Mouse (Mus musculus) myocyte (in vitro differentiated cells): ENCODE measurements around the gene Rybp.

Experiments used
- CEBPB ChIP-seq: IDR thresholded peaks from 2 replicates; pipeline ENCODE4 v1.6.1; 2011; ENCODE audit warnings: mild to moderate bottlenecking, moderate library complexity; ENCODE audit not compliant: poor library complexity, insufficient read depth, severe bottlenecking
- E2F4 ChIP-seq: IDR thresholded peaks from one replicate; pipeline ENCODE4 v1.6.1; 2011; ENCODE audit warnings: mild to moderate bottlenecking, control low read depth, moderate library complexity; ENCODE audit not compliant: insufficient read depth
- MAX ChIP-seq: IDR thresholded peaks from one replicate; pipeline ENCODE4 v1.6.1; 2011; ENCODE audit warnings: low read depth, mild to moderate bottlenecking, control low read depth
- MYOD1 ChIP-seq, 3 experiments: IDR thresholded peaks; one replicate each; pipeline ENCODE4 v1.6.1; 2011; ENCODE audit warnings: control low read depth in 2 of 3, low read depth in 2 of 3, mild to moderate bottlenecking in 2 of 3, moderate library complexity in 1 of 3; ENCODE audit not compliant: insufficient read length in 2 of 3, control insufficient read depth in 1 of 3
- MYOG ChIP-seq, 3 experiments: IDR thresholded peaks; one replicate each; pipeline ENCODE4 v1.6.1; 2011; ENCODE audit warnings: control low read depth in 2 of 3, low read depth in 2 of 3, mild to moderate bottlenecking in 2 of 3; ENCODE audit not compliant: insufficient read length in 2 of 3, control insufficient read depth in 1 of 3, insufficient read depth in 1 of 3
- POLR2A ChIP-seq: IDR thresholded peaks from one replicate; pipeline ENCODE4 v1.6.1; 2011; ENCODE audit warnings: low read depth, mild to moderate bottlenecking, control low read depth, moderate library complexity; ENCODE audit not compliant: insufficient read length
- POLR2AphosphoS2 ChIP-seq: IDR thresholded peaks from one replicate; pipeline ENCODE4 v1.6.1; 2011; ENCODE audit warnings: low read depth, control low read depth; ENCODE audit not compliant: insufficient read length
- REST ChIP-seq: IDR thresholded peaks from one replicate; pipeline ENCODE4 v1.6.1; 2011; ENCODE audit warnings: mild to moderate bottlenecking, control low read depth, moderate library complexity; ENCODE audit not compliant: insufficient read depth, insufficient read length
- SRF ChIP-seq: IDR thresholded peaks from one replicate; pipeline ENCODE4 v1.6.1; 2011; ENCODE audit warnings: low read depth; ENCODE audit not compliant: control insufficient read depth, insufficient read length
- TCF12 ChIP-seq: IDR thresholded peaks from one replicate; pipeline ENCODE4 v1.6.1; 2011; ENCODE audit warnings: mild to moderate bottlenecking, control low read depth; ENCODE audit not compliant: poor library complexity, insufficient read depth, severe bottlenecking
- USF1 ChIP-seq: IDR thresholded peaks from one replicate; pipeline ENCODE4 v1.6.1; 2011; ENCODE audit warnings: low read depth, mild to moderate bottlenecking, control low read depth, moderate library complexity

GRCm38 (mm10) chr6:100185524-100185923 is 101.8 kb downstream of the Rybp start:
- TF ChIP-seq USF1, result no peak
- no peak for TF ChIP-seq TCF12
- TF ChIP-seq POLR2A, result no peak
- TF ChIP-seq POLR2AphosphoS2, result no peak
- no peak for TF ChIP-seq CEBPB
- no peak for TF ChIP-seq MAX
- peak in 1 of 3 experiments; percentile 41 for TF ChIP-seq MYOG (IDR thresholded peaks at IDR 0.05; ENCODE audit: control insufficient read depth in 1 of 3, insufficient read depth in 1 of 3, insufficient read length in 2 of 3, low read depth in 2 of 3)
- peak in 1 of 3 experiments; percentile 24 for TF ChIP-seq MYOD1 (IDR thresholded peaks at IDR 0.05; ENCODE audit: control insufficient read depth in 1 of 3, insufficient read length in 2 of 3, low read depth in 2 of 3)
- TF ChIP-seq E2F4, result no peak
- TF ChIP-seq SRF, result no peak
- no peak for TF ChIP-seq REST
